Mouse (Mus musculus): Measurements from ENCODE around the gene Slc6a17.

The Slc6a17 gene

DNA sequence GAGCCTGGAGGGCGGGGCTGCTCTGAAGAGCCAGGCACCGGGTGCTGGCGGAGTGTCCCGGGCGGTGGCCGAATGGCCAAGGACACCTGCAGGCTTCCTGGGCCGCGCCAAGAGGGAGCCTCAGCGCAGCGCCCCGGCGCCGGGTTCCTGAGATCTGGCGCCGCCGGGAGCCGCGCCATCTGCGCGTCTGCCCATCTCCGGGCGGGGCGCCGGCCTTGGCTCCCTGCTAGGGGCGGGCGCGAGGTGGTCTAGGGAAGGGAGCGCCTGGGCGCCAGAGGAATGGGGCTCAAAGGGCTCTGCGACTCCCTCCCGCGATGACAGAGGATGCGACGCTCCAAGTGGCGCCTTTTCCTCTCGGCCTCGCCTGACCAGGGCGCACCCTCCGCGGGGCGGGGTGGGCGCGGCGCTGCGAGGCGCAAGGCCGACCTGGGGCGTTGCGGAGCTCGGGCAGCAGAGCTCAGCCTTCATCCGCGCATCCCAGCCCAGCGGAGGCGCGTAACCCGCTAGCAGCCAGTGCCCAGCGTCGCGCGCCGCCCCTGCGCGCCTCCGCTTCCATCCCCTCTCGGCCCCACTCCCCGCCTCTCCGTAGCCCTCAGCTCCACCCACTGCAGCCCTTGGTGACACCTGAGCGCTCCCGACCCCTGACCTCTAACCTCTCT is 57.9 kb downstream of the Slc6a17 start:
- DNase-seq, result no peak

DNA sequence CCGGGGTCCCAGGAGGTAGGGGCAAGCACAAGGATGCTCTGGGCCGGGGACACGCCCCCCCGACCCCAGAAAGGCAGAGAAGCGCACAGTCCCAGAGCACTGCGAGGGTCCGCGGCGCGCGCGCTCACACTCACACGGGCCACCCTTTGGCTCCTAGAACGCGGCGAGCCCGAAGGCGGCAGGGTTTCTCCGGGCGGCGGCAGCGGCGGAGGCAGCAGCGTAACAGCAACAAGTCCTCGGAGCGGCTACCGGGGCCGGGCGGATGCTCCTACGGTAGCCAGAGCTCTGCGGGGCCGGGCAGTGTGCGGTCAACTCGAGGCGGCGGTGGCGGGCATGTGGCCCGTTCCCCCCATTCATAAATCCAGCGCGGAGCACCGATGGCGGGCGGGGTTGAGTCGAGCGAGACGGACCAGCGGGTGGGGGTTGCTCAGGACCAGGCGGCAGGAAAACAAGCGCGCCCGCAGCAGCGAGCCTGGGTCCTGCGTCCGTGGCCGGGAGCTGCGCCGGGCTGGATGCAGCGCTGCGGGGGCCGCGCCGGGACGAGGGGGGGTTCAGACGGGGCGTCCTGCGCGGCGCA is 58.5 kb downstream of the Slc6a17 start, which contains the start of gene Kcnc4:
TSS of gene Kcnc4 (minus strand) at position 357 of the 577 bp plus-strand sequence.
- no peak for DNase-seq

DNA sequence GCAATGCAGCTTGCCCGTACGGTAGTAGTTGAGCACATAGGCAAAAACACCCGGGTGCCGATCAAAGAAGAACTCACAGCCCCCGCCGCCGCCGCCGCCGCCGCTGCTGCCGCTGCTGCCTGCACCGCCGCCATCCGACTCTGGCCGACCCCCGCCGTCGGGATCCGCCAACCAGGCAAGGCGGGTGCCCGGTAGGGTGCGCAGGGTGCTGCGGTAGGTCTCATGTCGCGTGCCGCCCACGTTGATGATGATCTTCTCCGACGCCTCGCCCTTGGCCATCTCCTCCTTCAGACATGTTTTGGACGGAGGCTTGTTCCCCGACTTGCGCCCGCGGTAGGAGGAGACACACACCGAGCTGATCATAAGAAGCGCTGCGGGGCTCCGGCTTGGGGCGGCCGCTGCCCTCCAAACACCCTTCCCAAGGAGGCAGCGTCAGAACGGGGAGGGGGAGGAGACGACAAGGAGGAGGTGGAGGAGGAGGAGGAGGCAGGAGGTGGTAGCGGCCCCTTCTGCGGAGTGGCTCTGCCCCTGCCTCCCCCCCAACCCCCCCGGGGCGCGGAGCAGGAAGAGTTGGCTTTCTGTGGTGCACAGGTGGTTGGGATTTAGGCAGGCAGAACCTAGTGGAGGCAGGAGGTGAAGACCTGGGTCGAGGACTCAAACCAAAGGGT is 59.2 kb downstream of the Slc6a17 start:
- DNase-seq, result no peak

DNA sequence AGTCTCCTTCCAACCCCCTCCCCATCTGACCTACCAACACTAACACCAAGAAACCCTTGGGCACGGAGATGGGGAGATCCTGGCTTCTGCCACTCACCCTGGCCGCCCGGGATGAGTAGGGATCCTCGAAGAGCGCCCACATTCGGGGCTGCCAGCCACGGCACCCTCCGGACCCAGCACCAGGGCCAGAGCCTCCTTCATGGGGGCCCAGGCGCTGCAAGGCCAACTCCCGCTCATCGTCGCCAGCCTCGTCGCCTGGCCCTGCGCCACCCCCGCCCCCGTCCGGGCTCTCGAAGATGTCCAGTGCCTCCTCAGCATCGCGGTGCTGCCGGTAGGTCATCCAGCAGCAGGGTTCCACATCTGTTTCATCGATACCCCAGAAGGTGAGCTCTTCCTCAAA is 59.7 kb downstream of the Slc6a17 start:
- no peak for DNase-seq

DNA sequence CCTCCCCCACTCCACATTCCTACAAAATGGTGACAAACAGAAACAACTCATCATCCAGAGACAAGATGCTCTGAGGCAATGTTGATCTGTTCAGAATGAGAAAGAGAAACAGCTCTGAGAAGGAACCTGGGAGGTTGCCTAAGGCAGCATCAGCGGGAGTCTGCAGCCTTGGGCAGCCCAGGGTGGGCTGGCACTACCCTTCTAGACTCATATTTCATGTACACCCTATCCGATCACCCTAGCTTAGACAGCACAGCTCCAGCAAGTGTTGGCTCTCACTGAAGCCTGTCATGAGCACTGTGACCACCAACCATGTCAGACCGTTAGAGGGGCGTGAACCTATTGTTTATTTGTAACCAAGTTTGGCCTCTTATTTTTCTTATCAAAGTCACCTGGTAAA is 63.5 kb downstream of the Slc6a17 start:
- no peak for DNase-seq

DNA sequence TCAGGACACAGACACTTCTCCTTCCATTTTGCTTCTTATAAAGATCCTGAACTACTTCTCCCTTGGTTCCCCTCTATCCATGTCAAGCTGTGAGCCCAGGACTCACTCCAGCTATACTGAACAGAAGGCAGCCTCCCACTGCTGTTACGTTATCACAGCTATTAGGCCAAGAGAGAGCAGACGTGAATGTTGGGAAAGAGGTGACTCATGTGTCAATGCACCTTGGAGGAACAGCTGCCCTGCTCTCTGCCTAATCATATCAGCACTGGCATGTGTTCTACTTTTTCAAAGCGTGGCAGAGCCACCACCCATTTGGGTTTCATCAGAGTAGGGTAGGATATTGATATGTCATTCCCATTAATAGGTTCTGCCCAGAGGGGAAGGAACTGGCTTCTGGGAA is 71.0 kb downstream of the Slc6a17 start:
- DNase-seq, result no peak

DNA sequence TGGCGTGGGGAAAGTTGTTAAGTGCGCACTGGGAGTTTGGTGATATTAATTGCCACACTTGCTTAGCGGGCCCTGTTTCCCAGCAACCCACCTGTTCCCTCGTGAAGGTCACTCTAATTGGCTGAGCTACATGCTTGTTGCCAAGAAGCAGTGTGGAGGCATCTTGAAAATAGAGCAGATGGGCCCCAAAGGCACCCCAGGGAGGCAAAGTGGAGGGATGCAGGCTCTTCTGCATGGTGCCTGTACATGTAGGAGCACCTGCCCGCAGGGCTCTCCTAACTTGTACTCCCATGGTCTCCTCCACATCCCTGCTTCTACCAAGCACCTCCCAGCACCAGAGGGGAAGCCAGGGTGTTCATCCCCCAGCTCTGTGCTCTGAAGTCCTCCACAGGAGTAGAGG is 74.0 kb downstream of the Slc6a17 start:
- no peak for DNase-seq

DNA sequence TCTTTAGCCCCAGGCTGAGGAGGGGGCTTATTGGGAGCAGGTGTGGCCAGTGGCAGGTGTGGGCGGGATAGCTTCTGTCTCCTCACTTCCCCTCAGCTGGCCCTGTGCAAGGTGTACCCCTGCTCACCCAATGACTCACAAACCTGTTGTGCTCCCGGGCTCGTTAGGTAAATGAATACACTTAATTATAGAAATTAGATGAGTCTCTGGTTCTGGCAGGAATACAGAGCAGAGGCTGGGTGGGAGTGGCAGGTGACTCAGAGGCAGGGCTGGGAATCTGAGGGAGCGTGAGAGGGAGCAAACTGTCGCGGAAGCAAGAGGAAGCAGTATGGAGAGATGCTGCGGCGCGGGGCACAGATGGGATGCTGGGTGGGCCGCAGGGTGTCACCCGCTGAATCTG is 75.6 kb downstream of the Slc6a17 start:
- no peak for DNase-seq

DNA sequence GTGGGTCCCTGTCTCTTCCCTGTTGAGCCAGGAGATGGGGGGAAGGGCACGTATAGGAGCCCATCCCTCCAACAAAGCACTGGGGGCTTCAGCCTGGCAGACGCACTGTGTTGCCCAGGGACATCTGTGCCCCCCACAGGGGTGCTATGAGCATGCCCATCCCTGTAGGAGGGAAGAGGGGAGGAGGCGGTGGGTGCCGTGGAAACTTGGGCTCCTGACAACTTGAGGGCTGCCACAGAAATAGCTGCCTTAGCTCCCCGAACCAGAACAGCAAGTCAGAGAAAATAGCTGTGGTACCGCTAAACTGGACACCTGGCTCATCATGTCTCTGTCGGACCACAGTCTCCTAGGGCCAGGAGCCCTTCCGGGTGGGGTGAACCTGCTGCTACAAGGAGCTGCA is 76.5 kb downstream of the Slc6a17 start:
- DNase-seq, result no peak

DNA sequence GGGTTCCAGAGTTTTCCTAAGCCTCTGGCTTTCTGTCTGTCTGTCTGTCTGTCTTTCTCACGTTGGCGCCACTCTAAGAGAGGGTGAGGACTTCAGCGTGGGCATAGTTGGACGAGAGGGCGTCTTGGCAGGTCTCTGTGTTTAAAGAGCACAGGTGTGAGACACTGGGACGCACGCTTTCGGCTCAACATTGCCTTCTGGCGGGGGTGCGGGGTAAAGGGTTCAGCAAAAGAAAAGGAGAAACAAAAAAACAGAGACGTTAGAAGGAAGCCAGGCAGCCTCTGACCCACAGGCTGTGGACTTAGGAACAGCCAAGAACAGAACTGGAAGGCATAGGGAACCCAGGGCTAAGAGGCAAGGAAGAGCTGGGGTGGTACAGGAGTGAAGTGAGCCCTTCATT is 78.5 kb downstream of the Slc6a17 start:
- no peak for DNase-seq

DNA sequence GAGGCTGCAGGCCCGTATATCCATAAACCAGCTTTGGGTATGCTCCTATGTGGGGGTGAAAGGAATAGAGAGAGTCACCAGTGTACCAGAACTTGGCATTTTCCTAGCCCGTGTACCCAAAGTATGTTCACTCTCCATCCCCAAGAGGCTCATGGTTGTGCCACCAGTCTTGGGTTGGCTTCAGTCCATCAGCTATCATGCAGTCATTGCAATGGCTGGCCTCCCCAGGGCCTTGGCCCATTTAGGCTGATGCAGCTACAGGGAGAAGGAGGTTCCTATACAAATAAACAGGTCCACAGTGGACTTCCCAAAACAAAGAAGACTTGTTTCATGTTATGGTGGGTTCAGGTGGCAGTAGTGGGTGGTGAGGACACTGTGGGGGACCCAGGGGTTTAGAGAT is 80.2 kb downstream of the Slc6a17 start:
- no peak for DNase-seq

DNA sequence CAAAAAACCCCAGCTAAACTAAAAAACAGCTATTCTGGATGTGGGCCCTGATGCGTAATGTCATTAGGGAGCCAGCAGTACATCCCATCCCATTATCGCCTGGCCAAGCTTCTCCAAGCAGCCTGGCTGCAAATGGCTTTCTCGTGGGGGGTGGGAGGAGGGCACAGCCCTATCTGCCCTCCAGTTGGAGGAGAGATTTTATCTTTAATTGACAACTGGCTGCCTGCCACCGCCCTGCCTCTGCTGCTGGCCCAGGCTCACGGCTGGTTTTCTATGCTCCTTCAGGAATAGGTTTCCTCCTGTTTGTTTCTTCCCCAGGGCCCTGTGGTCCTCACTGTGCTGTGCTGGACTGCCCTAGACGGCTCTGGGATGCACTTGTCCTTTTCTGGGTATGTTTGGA is 81.4 kb downstream of the Slc6a17 start:
- no peak for DNase-seq

DNA sequence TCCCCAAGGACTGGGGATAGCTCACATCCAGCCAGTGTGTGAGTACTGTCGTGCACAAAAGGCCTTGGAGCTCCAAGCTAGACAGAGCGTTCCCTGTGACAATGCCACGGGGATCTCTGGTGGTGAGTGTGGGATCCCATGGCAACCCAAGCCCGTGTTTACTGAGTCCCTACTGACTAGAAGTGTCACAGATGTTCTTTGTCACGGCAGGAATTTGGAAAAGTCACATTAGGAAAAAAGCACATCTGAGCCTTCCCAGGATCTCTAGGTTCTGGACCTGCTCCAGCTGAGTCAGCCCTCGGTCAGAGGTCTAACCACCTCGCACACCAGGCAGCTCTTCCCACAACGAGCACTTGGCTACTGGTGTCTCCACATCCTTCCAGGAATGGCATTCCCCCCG is 84.2 kb downstream of the Slc6a17 start:
- DNase-seq, result no peak

DNA sequence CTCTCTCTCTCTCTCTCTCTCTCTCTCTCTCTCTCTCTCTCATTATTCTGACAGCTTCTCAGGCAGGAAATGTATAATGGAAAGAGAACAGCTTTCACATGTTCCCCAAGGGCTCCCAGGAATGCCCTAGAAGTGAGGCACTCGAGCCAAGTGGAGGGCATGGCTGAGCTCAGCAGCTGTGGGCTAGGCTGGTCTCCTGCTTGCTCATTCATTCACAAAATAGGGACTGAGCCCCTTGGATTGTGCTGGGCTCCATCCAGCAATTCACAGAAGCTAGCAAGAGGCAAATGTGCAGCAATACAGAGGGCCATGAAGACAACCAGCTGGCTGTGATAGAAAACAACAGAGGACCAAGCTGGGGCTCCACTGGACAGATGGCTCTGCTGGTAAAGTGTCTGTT is 86.5 kb downstream of the Slc6a17 start:
- DNase-seq, result no peak

DNA sequence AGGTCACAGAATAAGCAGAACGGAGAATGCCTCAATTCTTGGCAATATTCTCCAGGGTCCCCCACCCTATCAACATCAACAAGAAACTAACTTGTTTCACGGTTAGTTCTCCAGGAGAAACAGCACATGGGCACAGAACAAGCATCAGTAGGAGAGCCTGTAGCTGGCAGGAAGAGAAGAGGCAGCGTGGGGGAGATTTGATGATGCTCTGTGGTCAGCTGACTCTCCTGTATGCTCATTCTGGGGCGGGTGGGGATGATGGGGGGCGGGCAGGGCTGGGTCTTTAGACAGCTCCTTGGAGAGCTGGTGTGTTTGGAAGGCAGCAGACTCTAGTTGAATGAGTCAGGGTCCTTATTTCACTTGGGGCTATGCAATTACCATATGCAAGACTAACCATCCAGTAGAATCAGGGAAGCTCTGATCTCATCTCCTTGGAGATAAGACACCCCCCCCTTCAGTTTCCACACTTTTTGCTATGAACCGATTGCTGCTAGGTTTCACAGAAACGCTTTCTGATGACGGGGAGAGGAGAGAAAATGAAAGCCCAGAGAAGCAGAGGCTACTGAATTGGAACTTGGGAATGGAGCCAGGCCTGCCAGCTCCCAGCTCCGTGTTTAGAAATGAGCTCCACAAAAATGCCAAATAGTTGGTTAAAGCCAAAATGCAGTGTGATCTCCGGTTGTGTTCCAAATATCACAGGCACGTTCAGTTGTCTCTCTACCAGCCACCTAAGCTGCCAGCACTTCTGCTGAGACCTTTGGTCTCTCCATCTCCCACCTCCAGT is 93.4 kb downstream of the Slc6a17 start:
- DNase-seq, result no peak

DNA sequence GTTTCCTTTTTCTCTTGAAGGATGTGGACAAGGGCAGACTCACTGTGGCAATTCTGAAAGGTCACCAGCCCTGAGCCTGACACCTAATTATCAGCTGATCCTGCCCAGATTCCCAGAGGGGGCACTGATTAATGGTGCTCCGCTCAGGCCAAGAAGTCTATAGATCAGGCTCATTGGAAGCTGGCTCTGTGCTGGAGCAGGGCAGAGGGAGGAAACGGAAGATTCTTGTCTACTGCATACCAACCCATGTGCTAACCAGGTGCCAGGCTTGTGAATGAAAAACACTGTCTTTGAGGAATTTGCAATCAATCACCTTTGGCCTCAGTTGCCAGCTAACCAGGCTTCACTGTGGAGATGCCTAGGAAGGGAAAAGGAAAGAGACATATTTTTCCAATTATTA is 97.7 kb downstream of the Slc6a17 start:
- DNase-seq, result no peak
